Mouse (Mus musculus) adrenal gland, postnatal 36 days (tissue): ENCODE measurements around the gene Gfod2. TPM values are rescaled to one million over a fixed set of nuclear protein-coding genes. Genes with fewer than 3 reads are reported as not detected.

ENCODE experiments used
- DNase-seq, 2 experiments: peaks; one replicate each; pipeline ENCODE4 v3.0.0; 2021; ENCODE audit warnings: mixed read lengths in 1 of 2
- total RNA-seq, 2 experiments: library from RNA; stranded (reverse); gene quantifications; 2 replicates each; pipeline ENCODE4 v1.2.3; 2021

Gfod2 gene
- total RNA-seq, 2 experiments from 2014 or later, result 9.7 to 10.3 TPM

GRCm38 (mm10) chr8:105768485-105769257 is 10.2 kb upstream of the Gfod2 start:
- DNase-seq, result peak in 1 of 2 experiments; percentile 29

GRCm38 (mm10) chr8:105757796-105758276 is 628 bp downstream of the Gfod2 start:
- DNase-seq, result no peak

GRCm38 (mm10) chr8:105754688-105755087 is 3.8 kb downstream of the Gfod2 start:
- no peak for DNase-seq

- DNase-seq, result no peak
These were observed 4.5 kb downstream of the Gfod2 start for GRCm38 (mm10) chr8:105753916-105754315.

GRCm38 (mm10) chr8:105750606-105751005 is 7.9 kb downstream of the Gfod2 start:
- peak; percentile 92 to 94 for DNase-seq

GRCm38 (mm10) chr8:105743301-105743700 is 15.2 kb downstream of the Gfod2 start:
- no peak for DNase-seq

- no peak for DNase-seq
These were observed 19.2 kb downstream of the Gfod2 start for GRCm38 (mm10) chr8:105739216-105739615.

GRCm38 (mm10) chr8:105732186-105732585 is 26.3 kb downstream of the Gfod2 start:
- no peak for DNase-seq

- DNase-seq, result peak; percentile 37 to 55
These were observed 30.9 kb downstream of the Gfod2 start for GRCm38 (mm10) chr8:105727397-105728124.

GRCm38 (mm10) chr8:105725726-105726125 is 32.7 kb downstream of the Gfod2 start:
- no peak for DNase-seq

GRCm38 (mm10) chr8:105722861-105723260 is 35.6 kb downstream of the Gfod2 start:
- no peak for DNase-seq

- DNase-seq, result peak in 1 of 2 experiments; percentile 25
These were observed 38.8 kb downstream of the Gfod2 start for GRCm38 (mm10) chr8:105719637-105720036.

- DNase-seq, result no peak
These were observed 42.0 kb downstream of the Gfod2 start for GRCm38 (mm10) chr8:105716302-105716945.

GRCm38 (mm10) chr8:105715042-105715441 is 43.4 kb downstream of the Gfod2 start:
- no peak for DNase-seq

- peak; percentile 91 for DNase-seq
These were observed 44.3 kb downstream of the Gfod2 start for GRCm38 (mm10) chr8:105714139-105714538.

- no peak for DNase-seq
These were observed 46.2 kb downstream of the Gfod2 start for GRCm38 (mm10) chr8:105712286-105712685.

- DNase-seq, result no peak
These were observed 49.1 kb downstream of the Gfod2 start for GRCm38 (mm10) chr8:105709317-105709716.

GRCm38 (mm10) chr8:105708675-105709074 is 49.8 kb downstream of the Gfod2 start:
- no peak for DNase-seq

GRCm38 (mm10) chr8:105707498-105708403 is 50.7 kb downstream of the Gfod2 start, which contains the start of the genes 4933405L10Rik and Enkd1:
Gene 4933405L10Rik (plus strand): TSS chr8:105707655.
Gene Enkd1 (minus strand): TSS chr8:105708210.
- DNase-seq, result peak; percentile 85 to 88

- DNase-seq, result no peak
These were observed 52.0 kb downstream of the Gfod2 start for GRCm38 (mm10) chr8:105706426-105706825.

- no peak for DNase-seq
These were observed 53.5 kb downstream of the Gfod2 start for GRCm38 (mm10) chr8:105704955-105705354.
